Mouse (Mus musculus) cortical plate, adult 2 months (tissue): ENCODE results near the gene Rspry1. TPM values are rescaled to one million over a fixed set of nuclear protein-coding genes. Genes with fewer than 3 reads are reported as not detected.
A peak's percentile ranks its signal among the peaks of the same experiment; 100 is the strongest.

ENCODE experiments used
- H3K27ac ChIP-seq: fragments of 200-500 bp; 2 replicates; pipeline ENCODE4 v1.5.1; 2012; ENCODE audit warnings: low read length, control low read depth, inconsistent platforms; ENCODE audit not compliant: insufficient read depth
- H3K4me1 ChIP-seq: fragments of 200-500 bp; 2 replicates; pipeline ENCODE4 v1.6.1; 2011; ENCODE audit warnings: low read length; ENCODE audit not compliant: control insufficient read depth, insufficient read depth
- H3K4me3 ChIP-seq: fragments of 200-500 bp; 2 replicates; pipeline ENCODE4 v1.5.1; 2011; ENCODE audit warnings: mild to moderate bottlenecking, low read length, control low read depth; ENCODE audit not compliant: insufficient read depth
- CTCF ChIP-seq: fragments of 200-500 bp; IDR thresholded peaks from 2 replicates; pipeline ENCODE4 v1.5.1; 2011; ENCODE audit warnings: mild to moderate bottlenecking, control low read depth, low read length; ENCODE audit not compliant: insufficient read depth; ENCODE audit errors: extremely low read depth
- POLR2A ChIP-seq: fragments of 200-500 bp; IDR thresholded peaks from 2 replicates; pipeline ENCODE4 v1.6.1; 2011; ENCODE audit warnings: mild to moderate bottlenecking, low read length, control low read depth; ENCODE audit not compliant: insufficient read depth; ENCODE audit errors: extremely low read depth
- polyA plus RNA-seq: library from polyadenylated mRNA; depleted of rRNA; stranded (reverse); fragments of >200 nt; gene quantifications from 2 replicates; pipeline ENCODE4 v1.2.3, GENCODE M21; 2012

The Rspry1 gene
- polyA plus RNA-seq, 1 experiment, result 19.8 TPM

- Histone ChIP-seq H3K27ac (0 out of 2 replicates have a peak overlapping the region, but pooled peaks have one; percentile 25), H3K4me1 (no peaks in the 10 kb centered on the region), H3K4me3 (no peak overlapping the region)
- TF ChIP-seq POLR2A (no peak), CTCF (no peak)
These were observed 74.2 kb downstream of the Rspry1 start for GRCm38 (mm10) chr8:94675923-94676322.

GRCm38 (mm10) chr8:94678582-94678981, 76.8 kb downstream of the Rspry1 start:
- no peak for TF ChIP-seq POLR2A
- TF ChIP-seq CTCF, result no peak
- Histone ChIP-seq H3K4me1 (no peaks in the 10 kb centered on the region), H3K27ac (peak overlapping the region; percentile 97), H3K4me3 (no peak overlapping the region)

- Histone ChIP-seq H3K4me1 (no peaks in the 10 kb centered on the region), H3K4me3 (no peak overlapping the region), H3K27ac (no peak overlapping the region)
- TF ChIP-seq POLR2A, result no peak
- no peak for TF ChIP-seq CTCF
These were observed 78.7 kb downstream of the Rspry1 start for GRCm38 (mm10) chr8:94680414-94680813.

DNA sequence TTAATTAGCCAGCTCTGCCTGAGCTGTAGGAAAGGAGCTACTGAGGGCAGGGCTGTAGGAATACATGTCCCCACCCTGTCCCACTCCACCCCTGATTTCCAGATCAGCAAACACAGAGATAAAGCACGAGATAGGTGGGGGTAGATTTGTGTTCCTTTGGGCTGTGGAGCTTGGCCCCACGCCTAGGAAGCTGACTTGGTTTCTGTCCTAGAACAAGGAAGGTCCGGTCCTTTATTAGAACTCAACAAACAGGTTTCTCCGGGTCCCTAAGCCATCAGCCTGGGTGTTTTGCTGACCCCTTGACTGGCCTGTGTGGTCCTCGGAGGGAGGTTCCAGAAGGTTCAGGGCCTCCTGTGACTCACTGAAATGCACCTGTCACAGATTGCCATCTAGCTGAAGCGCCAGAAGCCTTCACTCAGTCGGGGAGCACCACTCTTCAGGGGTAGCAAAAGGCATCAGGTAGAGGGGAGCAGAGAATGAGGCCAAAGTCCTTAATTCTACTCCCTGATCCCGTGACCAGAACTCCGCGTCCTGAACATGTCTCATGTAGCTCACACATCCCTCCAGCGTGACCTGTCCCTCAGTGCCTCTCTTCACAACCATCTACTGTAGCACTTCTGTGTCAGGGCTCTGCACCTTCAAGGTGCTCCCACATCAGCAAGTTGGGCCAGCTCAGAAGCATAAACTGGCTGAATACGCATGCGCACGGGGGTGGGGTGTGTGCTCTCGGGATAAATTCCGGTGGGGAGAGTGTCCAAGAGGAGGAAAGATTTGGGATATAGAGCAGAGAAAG, 81.2 kb downstream of the Rspry1 start:
- Histone ChIP-seq H3K27ac (peak overlapping the region; percentile 83), H3K4me3 (no peak overlapping the region), H3K4me1 (no peaks in the 10 kb centered on the region)
- TF ChIP-seq CTCF (no peak), POLR2A (no peak)

DNA sequence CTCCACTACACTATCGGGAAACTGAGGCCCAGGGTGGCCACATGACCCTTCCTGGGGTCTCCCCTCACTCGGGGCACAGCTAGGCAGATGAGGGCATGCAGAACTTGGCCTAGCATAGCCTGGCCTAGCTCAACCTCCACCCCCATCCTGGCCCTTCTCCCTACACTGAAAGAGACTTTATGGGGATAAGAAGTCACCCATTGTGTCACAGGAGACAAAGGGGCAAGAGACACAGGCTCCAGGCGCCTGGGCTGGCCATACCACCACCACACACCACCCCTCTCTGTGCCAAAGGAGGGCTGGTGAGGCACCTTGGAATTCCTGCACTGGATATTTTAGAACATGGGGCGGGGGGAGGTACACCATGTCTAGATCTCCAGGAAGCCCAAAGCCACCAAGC, 82.5 kb downstream of the Rspry1 start:
- TF ChIP-seq CTCF (no peak), POLR2A (no peak)
- Histone ChIP-seq H3K4me1 (no peaks in the 10 kb centered on the region), H3K4me3 (no peak overlapping the region), H3K27ac (peak overlapping the region; percentile 56)

DNA sequence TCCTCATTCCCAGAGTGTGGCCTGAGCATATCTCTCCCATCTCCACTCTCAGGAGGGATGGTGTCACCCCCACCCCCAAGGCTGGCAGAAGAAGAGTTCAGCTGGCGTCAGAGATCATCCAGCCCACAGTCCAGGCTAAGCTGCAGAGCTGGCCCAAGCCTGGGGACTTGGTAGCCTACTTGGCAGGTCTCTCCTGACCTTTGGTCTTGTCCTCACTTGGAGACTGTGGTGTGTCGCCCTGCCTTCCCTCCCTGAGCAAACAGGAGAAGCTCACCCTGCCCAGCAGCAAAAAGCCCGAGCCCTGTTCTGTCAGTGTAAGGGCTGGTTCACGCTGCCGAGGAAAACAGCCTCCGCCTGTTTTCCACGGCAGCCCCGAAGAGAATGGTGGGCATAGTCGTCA, 84.2 kb downstream of the Rspry1 start:
- no peak overlapping the region for H3K4me3 ChIP-seq
- 0 out of 2 replicates have a peak overlapping the region, but pooled peaks have one; percentile 27 for H3K27ac ChIP-seq
- H3K4me1 ChIP-seq, result no peaks in the 10 kb centered on the region
- TF ChIP-seq CTCF, result no peak
- no peak for TF ChIP-seq POLR2A

DNA sequence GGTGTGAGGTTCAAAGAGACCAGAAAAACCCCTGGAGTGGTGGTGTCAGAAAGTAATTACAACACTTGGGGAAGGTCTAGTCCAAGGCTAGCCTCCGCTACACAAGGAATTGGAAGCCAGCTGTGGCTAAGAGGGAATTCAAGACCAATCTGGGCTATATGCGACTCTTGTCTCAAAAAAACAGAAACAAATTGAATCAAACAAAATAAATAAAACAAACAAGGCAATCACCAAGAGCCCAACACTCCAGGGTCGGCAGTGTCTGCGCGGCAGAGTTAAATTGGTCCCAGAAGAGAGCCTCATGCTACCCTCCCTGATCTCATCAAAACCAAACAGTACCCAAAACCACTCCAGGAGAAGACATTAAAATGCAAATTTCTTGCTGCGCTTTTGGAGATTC, 93.0 kb downstream of the Rspry1 start:
- Histone ChIP-seq H3K27ac (peak overlapping the region; percentile 65), H3K4me3 (peak overlapping the region; percentile 43), H3K4me1 (peaks cover 2% of the 10 kb centered on the region; the same call in 1 of the 2 replicates)
- TF ChIP-seq POLR2A (no peak), CTCF (no peak)

DNA sequence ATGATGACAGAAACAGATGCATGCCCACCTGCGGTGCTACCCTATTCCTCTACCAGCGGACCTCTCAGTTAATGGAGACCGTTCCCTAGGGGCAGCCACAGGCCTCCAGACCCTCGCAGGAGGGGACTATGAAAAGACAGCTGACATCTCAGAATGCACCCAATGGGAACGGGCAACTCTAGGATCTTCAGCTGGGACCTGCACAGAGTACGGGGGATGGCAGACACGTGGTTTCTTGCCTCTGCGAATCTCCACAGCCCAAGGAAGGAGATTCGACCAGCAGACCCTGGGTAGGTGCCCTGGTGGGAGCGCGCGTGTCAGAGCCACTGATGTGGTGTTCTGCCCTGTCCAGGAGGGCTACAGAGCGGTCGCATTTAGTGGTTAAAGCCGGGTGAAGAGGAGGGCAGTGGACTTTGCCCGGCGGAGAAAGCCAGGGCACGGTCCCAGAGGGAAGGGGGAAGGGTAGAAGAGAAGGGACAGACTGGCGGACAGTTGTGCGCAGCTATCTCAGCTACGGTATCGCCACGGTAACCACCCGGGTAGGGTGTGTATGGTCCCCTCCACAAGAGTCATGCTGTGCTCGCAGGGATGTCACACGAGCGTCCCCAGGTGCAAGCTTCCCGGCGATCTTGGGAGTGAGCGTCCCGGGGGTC, 93.7 kb downstream of the Rspry1 start:
- Histone ChIP-seq H3K27ac (peak overlapping the region; percentile 80), H3K4me3 (peak overlapping the region; percentile 43), H3K4me1 (peaks cover 2% of the 10 kb centered on the region; the same call in 1 of the 2 replicates)
- TF ChIP-seq POLR2A (no peak), CTCF (no peak)

DNA sequence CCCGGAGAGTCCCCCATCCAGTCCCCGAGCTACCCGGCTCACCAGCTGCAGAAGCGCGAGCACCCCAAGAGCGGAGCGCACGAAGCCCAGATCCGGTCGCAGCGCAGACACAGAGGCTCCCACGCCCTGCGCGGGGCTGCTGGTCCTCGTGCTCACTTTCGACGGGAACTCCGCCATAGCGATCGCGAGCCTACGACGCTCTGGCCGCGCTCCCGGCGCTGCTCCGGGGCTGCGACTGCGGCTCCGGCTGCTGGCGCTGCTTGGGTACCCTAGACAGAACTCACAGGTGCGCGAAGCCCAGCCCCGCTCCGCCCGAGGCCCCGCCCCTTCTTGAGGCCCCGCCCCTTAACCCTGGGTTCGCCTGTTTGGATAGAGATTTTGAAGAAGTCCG, 94.3 kb downstream of the Rspry1 start, which contains the start of gene Pllp:
Pllp (minus strand) TSS at position 285 of the 391 bp plus-strand sequence.
- Histone ChIP-seq H3K27ac (peak within 1 kb of the TSS; percentile 80), H3K4me3 (peak within 1 kb of the TSS; percentile 43), H3K4me1 (peaks cover 2% of the 10 kb centered on the region; the same call in 1 of the 2 replicates)
- TF ChIP-seq CTCF, result no peak
- peak; percentile 45; the same call in 1 of the 2 replicates for TF ChIP-seq POLR2A
